Mouse (Mus musculus) erythroid progenitor cell, adult 5-6 weeks (primary cell): Measurements from ENCODE around the gene Pram1. TPM values are rescaled to one million over a fixed set of nuclear protein-coding genes. Genes with fewer than 3 reads are reported as not detected.
A peak's percentile ranks its signal among the peaks of the same experiment; 100 is the strongest.

Experiments
- ATAC-seq: replicated peaks from 2 replicates; pipeline ENCODE4 v1.8.0; 2016; ENCODE audit warnings: moderate number of reproducible peaks, mild to moderate bottlenecking, moderate TSS enrichment, inconsistent platforms; ENCODE audit not compliant: poor library complexity, low FRiP score, severe bottlenecking
- total RNA-seq, 2 experiments: library from RNA; stranded (forward) in 1 of 2; stranded (reverse) in 1 of 2; fragments of 150-400 nt in 1 of 2; fragments of 186-747, 209-891 nt in 1 of 2; gene quantifications; 2 replicates each; pipeline versions ENCODE4 v1.2.3 to v1.2.4; 2015 to 2017; ENCODE audit warnings: low replicate concordance in 2 of 2

The Pram1 gene
- total RNA-seq, 2 experiments from 2014 or later = 5.4 TPM

DNA sequence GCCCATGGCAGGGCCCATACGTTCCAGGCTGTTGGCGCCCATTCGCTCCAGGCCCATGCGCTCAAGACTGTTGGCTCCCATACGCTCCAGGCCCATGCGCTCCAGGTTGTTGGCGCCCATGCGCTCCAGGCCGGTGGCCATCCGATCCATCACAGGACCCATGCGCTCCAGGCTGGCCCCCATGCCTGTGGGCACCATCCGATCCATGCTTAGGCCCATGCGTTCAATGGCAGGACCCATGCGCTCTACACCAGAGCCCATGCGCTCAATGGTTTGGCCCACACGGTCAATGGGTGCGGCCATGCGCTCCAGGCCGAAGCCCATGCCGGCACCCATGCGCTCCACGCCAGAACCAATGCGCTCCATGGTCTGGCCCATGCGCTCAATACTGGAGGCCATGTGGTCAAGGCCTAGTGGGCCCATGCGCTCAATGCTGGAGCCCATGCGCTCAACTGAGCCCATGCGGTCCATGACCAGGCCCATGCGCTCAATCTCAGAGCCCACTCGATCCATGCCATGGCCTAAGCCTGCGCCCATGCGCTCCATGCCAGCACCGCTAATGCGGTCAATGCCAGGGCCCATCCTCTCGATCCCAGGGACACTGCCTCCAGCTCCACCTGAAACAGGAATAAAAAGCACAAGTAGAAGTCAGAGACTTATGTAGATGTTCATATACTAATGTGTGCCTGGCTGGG, 12.1 kb downstream of the Pram1 start:
- ATAC-seq = peak; percentile 47; the same call in 1 of the 2 replicates

DNA sequence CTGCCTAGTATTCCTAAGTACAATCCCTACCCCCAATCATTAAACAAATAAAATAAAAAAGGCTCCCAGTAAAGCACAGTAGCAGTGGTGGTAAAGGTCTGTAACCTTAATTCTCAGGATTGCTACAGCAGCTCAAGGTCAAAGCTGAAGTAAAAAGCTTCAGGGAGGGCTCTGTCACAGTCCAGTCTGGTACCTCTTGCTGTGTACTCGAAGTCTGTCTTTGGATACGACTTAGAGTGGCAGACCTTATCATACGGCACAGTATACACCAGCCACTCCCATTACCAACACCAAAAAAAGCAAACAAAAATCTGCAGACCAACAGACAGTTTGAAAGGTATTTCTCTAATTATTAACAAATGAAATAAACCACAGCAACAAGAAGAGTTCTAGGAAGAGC, 29.0 kb downstream of the Pram1 start:
- ATAC-seq = no peak

DNA sequence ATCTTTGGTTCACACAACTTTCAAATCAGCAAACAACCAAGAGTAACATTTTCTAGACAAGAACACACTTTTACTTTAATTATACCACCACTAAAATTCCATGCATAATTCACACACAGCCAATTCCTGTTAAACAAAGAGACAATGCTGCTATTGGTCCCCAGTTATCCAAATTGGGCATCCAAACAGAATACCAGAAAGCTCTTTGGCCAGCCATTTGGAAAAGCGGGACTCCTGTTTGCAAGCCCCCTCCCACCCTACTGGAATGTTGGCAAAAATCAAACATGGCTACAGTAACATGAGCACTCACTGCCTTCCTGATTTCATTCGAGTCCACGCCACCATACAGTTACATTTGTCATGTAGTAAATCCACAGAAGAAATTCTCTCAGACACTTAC, 31.8 kb downstream of the Pram1 start:
- no peak for ATAC-seq

DNA sequence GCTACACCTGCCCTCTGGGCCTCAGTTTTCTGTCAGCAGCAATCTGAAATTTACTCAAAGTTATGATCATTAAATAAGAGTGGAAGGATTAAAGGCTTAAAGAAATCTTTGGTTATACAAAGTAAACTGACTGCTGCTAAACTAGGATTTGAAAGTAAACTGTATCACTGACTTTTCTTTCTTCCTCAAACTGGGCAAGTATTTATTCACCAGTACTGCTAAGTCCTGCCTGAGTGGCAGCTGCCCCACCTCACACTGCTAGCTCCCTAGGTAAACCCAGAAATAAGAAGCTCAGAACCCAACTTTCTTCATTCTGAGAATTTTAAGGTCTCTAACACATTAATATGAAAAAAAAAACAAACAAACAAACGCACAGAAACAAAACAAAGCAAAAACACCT, 36.0 kb downstream of the Pram1 start:
- ATAC-seq = no peak

DNA sequence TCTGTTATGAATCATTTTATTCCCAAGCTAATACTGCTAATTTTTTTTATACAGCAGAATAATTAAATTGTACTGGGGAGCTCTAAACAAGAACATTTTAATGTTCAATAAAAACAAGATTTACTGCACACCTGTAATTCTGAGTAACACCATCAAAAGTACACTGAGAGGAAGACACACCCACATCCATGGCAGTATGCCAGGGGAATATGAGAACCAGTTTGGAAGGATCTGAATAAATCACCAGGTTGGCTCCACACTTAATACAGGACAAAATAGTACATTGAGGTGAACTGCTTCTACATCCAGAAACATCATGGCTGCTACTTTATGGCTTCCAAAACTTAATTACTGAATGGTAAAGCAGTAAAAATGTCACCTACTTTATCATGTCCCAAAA, 37.6 kb downstream of the Pram1 start:
- no peak for ATAC-seq

DNA sequence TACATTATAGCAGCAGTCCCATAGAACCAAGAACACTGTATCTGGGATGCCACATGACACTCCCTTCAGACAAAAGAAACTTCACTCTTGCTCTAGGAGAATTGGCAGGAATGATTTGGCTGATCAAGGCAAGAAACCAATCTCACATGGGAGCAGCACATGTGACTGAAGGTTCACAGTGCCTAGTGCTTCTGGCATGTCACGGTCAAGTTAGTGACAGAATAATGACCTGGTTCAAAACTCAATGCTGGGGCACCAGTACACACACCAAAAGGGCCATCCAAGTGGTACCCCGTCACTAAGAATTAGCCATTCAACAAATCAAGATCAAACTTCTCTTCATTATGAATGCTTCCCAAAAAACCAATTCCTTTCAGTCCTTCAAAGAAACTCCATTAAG, 38.2 kb downstream of the Pram1 start:
- no peak for ATAC-seq

DNA sequence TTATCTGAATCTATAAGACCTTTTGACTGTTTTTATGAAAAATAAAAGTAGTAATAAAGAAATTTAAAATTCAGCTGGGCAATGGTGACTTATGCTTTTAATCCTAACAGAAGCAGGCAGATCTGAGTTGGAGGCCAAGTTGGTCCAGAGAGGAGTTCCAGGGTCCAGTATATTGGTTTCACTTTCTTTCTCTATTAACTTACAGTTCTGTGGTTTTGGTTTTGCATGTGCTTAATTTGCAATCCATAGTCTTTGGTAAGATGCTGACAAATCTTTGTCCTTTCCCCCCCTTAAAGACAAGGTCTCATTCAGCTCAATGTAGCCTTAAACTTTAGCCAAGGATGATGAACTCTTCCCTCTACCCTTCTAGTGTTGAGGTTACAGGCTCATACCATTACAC, 40.9 kb downstream of the Pram1 start:
- no peak for ATAC-seq

DNA sequence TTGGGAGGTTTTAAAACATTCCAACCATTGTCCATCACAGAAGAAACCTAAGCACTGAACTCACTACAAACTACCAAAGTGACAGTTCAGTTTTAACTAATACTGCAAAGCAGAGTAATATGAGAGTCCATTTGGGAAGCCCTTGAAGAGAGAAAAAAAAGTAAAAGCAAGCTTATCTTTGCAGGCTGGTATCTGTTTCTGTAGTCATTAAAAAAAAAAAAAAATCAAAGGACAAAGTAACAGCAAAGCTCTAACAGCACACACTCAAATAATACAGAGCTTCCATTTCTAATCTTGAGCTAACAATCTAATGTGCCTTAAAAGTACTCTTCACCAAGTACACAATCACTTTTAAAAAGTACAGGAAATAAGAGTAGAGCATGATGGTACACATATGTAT, 43.9 kb downstream of the Pram1 start:
- ATAC-seq = no peak

DNA sequence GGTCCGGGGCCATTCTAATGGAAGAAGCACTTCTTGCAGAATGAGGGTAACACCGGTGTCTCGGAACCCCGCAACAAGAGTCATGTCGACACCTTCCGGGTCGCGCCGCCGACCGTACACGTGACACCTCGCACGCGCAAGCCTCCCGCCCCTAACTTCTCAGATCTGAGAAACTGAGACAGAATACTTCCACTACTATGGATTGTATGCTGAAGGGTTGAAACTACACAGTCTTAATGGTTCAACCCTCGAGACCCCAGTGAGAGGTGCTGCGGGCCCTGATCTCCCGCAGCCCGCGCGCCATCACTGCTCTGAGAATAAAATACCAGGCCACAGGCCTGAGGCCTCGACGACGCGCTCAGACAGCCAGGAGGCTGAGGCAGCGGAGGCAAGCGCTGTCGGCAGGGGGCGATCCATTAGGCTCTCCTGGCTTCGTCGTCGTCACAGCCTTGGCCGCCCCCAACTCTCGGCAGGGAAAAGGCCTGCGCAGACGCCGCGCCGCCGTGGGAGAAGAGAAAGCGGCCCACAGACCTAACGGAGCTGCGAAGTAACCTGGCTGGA, 46.9 kb downstream of the Pram1 start:
- ATAC-seq = peak; percentile 67

DNA sequence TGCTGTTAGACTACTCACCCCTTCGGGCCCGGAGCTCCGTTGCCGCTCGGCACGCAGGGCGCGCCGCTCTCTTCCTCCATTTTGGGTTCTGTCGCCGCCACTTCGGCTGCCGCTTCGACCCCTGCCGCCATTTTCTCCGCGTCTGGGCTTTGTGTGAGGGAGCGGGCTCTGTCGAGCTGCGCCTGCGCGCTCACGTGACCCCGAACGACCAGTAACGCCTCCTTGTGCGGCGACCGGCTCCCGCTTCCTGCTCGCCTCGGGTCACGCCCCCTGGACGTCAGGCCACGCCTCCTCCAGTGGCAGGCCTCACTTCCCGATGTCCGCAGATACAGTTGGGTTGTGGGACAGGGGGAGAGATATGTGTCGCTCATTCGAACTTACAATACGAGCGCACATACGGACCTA, 47.4 kb downstream of the Pram1 start:
- ATAC-seq = peak; percentile 95

DNA sequence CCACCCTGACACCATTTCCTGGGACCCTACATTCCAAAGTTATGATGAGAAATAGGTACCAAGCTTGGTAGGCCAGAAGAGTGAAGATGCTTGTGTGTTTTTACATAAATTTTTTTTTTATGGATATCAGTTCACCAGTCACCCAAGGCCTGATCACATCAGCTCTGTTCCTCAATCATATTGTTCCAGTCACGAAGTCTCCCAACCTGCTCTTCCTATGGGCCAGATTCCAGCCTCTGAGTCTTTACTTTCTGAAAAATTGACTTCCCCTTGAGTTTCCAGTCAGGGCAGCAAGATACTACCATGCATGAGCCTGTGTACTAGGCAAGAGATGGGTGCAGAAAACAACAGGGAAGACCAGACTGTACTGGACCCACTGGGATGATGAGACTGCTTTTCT, 48.9 kb downstream of the Pram1 start, which contains the start of gene Hnrnpm:
Gene Hnrnpm, minus strand, starts transcription at position 101 of the 400 bp plus-strand sequence.
- no peak for ATAC-seq

Other genes starting within 250 kb of the Pram1 start
- 30.6 and 50.3 TPM in 2 replicates for gene Zfp101, start 243.4 kb upstream of the Pram1 start, total RNA-seq (2015; ENCODE audit: low replicate concordance)
- gene Zfp101, start 243.4 kb upstream of the Pram1 start, total RNA-seq (2017; ENCODE audit: low replicate concordance) = 26.9 and 141 TPM in 2 replicates
- not detected in 2 replicates for gene Actl9, start 205.2 kb upstream of the Pram1 start, total RNA-seq (2015; ENCODE audit: low replicate concordance)
- not detected in 2 replicates for gene Actl9, start 205.2 kb upstream of the Pram1 start, total RNA-seq (2017; ENCODE audit: low replicate concordance)
- gene Adamts10, start 113.9 kb upstream of the Pram1 start, total RNA-seq (2015; ENCODE audit: low replicate concordance) = 8.8 and 9.4 TPM in 2 replicates
- 4.2 and 5.6 TPM in 2 replicates for gene Adamts10, start 113.9 kb upstream of the Pram1 start, total RNA-seq (2017; ENCODE audit: low replicate concordance)
- gene Myo1f, start 82.3 kb upstream of the Pram1 start, total RNA-seq (2015; ENCODE audit: low replicate concordance) = 20.2 and 36.5 TPM in 2 replicates
- 21.4 TPM in 2 replicates for gene Myo1f, start 82.3 kb upstream of the Pram1 start, total RNA-seq (2017; ENCODE audit: low replicate concordance)
- gene Zfp414, start 9.0 kb upstream of the Pram1 start, total RNA-seq (2015; ENCODE audit: low replicate concordance) = 31.4 and 36.5 TPM in 2 replicates
- 22.3 and 28.9 TPM in 2 replicates for gene Zfp414, start 9.0 kb upstream of the Pram1 start, total RNA-seq (2017; ENCODE audit: low replicate concordance)
- gene Hnrnpm, start 48.8 kb downstream of the Pram1 start, total RNA-seq (2015; ENCODE audit: low replicate concordance) = 585 and 697 TPM in 2 replicates
- gene Hnrnpm, start 48.8 kb downstream of the Pram1 start, total RNA-seq (2017; ENCODE audit: low replicate concordance) = 520 and 703 TPM in 2 replicates
- gene March2, start 80.6 kb downstream of the Pram1 start, total RNA-seq (2015; ENCODE audit: low replicate concordance) = 409 and 494 TPM in 2 replicates
- gene March2, start 80.6 kb downstream of the Pram1 start, total RNA-seq (2017; ENCODE audit: low replicate concordance) = 312 and 414 TPM in 2 replicates
- 59.1 and 87.6 TPM in 2 replicates for gene Rab11b, start 122.5 kb downstream of the Pram1 start, total RNA-seq (2015; ENCODE audit: low replicate concordance)
- 42.6 and 46.8 TPM in 2 replicates for gene Rab11b, start 122.5 kb downstream of the Pram1 start, total RNA-seq (2017; ENCODE audit: low replicate concordance)
- gene Angptl4, start 143.8 kb downstream of the Pram1 start, total RNA-seq (2015; ENCODE audit: low replicate concordance) = 0.36 and 0.84 TPM in 2 replicates
- gene Angptl4, start 143.8 kb downstream of the Pram1 start, total RNA-seq (2017; ENCODE audit: low replicate concordance) = 0.77 TPM in 1 of 2 replicates, not detected in the other
- 5.0 TPM in 1 of 2 replicates, not detected in the other for gene Kank3, start 172.5 kb downstream of the Pram1 start, total RNA-seq (2015; ENCODE audit: low replicate concordance)
- 2.7 TPM in 1 of 2 replicates, not detected in the other for gene Kank3, start 172.5 kb downstream of the Pram1 start, total RNA-seq (2017; ENCODE audit: low replicate concordance)
- gene Rps28, start 186.5 kb downstream of the Pram1 start, total RNA-seq (2015; ENCODE audit: low replicate concordance) = 383 and 392 TPM in 2 replicates
- gene Rps28, start 186.5 kb downstream of the Pram1 start, total RNA-seq (2017; ENCODE audit: low replicate concordance) = 429 and 508 TPM in 2 replicates
- 95.5 and 109 TPM in 2 replicates for gene Ndufa7, start 186.5 kb downstream of the Pram1 start, total RNA-seq (2015; ENCODE audit: low replicate concordance)
- 42.4 and 46.1 TPM in 2 replicates for gene Ndufa7, start 186.5 kb downstream of the Pram1 start, total RNA-seq (2017; ENCODE audit: low replicate concordance)
- gene Cd320, start 205.0 kb downstream of the Pram1 start, total RNA-seq (2015; ENCODE audit: low replicate concordance) = 2.9 TPM in 1 of 2 replicates, not detected in the other
- 0.39 TPM in 1 of 2 replicates, not detected in the other for gene Cd320, start 205.0 kb downstream of the Pram1 start, total RNA-seq (2017; ENCODE audit: low replicate concordance)
- gene Gm7029, start 235.8 kb downstream of the Pram1 start, total RNA-seq (2015; ENCODE audit: low replicate concordance) = not detected in 2 replicates
- gene Gm7029, start 235.8 kb downstream of the Pram1 start, total RNA-seq (2017; ENCODE audit: low replicate concordance) = not detected in 2 replicates